Mouse (Mus musculus): Measurements from ENCODE around the gene Pip4k2c. TPM values are rescaled to one million over a fixed set of nuclear protein-coding genes. Genes with fewer than 3 reads are reported as not detected.

Pip4k2c gene
- polyA plus RNA-seq, 1 experiment = 31.4 TPM

DNA sequence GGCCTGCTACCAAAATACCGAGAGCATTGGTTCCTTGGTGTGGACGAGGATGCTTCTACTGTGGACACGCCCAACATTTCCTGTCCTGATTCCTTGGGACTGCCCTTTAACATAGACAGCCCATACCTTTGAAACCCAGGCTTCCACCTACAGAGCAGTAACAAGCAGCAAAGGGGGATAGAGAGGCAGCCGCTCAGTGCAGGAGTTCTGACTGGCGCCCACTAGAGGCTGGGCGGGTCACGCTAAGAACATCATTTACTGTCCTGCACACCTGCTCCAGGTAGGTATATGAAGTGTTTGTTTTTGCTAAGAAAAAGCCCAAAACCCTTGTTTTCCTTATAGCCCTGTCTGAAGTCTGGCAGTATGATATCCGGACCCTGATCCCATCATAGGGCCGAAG is 21.8 kb upstream of the Pip4k2c start:
- H3K4me1 ChIP-seq (ENCODE audit: control insufficient read depth, insufficient read depth, insufficient read length, low read length) = no peaks in the 10 kb centered on the region
- WGBS = 54% methylated on average over 9 of the region's 9 CpGs
- H3K36me3 ChIP-seq (ENCODE audit: control insufficient read depth, insufficient read depth, low read length) = no peaks in the 10 kb centered on the region
- H3K27ac ChIP-seq (ENCODE audit: insufficient read depth, low read depth, low read length) = no peak overlapping the region
- H3K27me3 ChIP-seq (ENCODE audit: control insufficient read depth, insufficient read depth, low read length) = no peaks in the 10 kb centered on the region
- no peak overlapping the region for H3K4me3 ChIP-seq (ENCODE audit: low read depth, low read length)
- TF ChIP-seq CTCF (IDR thresholded peaks at IDR 0.05; ENCODE audit: extremely low read depth, insufficient read length, insufficient replicate concordance, low read depth, low read length) (peak; percentile 42), POLR2A (IDR thresholded peaks at IDR 0.05; ENCODE audit: low read depth, low read length) (no peak)

DNA sequence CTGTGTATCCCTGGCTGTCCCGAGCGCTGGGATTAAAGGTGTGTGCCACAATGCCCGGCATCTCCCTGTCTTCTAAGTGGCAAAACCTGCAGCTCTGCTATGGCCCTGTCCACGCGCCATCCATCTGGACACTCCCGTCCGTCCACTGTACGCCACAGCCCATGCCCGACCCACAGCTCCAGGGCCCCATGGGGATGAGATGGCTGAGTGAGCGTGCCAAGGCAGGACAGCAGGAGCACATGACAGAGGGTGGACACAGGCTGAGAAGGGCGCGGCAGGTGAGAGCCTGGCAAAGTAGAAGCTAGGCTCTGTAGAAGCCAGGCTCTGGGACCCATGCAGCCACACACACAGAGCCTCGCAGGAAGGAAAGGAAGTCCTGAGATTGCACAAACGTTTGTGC is 20.4 kb upstream of the Pip4k2c start:
- TF ChIP-seq POLR2A (IDR thresholded peaks at IDR 0.05; ENCODE audit: low read depth, low read length) = no peak
- no peak for TF ChIP-seq CTCF (IDR thresholded peaks at IDR 0.05; ENCODE audit: extremely low read depth, insufficient read length, insufficient replicate concordance, low read depth, low read length)
- Histone ChIP-seq H3K27ac (ENCODE audit: insufficient read depth, low read depth, low read length) (no peak overlapping the region), H3K27me3 (ENCODE audit: control insufficient read depth, insufficient read depth, low read length) (no peaks in the 10 kb centered on the region), H3K36me3 (ENCODE audit: control insufficient read depth, insufficient read depth, low read length) (no peaks in the 10 kb centered on the region), H3K4me1 (ENCODE audit: control insufficient read depth, insufficient read depth, insufficient read length, low read length) (no peaks in the 10 kb centered on the region), H3K4me3 (ENCODE audit: low read depth, low read length) (no peak overlapping the region)
- 77% methylated on average over 14 of the region's 14 CpGs for WGBS

- TF ChIP-seq CTCF (IDR thresholded peaks at IDR 0.05; ENCODE audit: extremely low read depth, insufficient read length, insufficient replicate concordance, low read depth, low read length) (no peak), POLR2A (IDR thresholded peaks at IDR 0.05; ENCODE audit: low read depth, low read length) (no peak)
- 34% methylated on average over 12 of the region's 12 CpGs for WGBS
- H3K4me3 ChIP-seq (ENCODE audit: low read depth, low read length) = no peak overlapping the region
- no peaks in the 10 kb centered on the region for H3K4me1 ChIP-seq (ENCODE audit: control insufficient read depth, insufficient read depth, insufficient read length, low read length)
- no peaks in the 10 kb centered on the region for H3K27me3 ChIP-seq (ENCODE audit: control insufficient read depth, insufficient read depth, low read length)
- H3K27ac ChIP-seq (ENCODE audit: insufficient read depth, low read depth, low read length) = no peak overlapping the region
- H3K36me3 ChIP-seq (ENCODE audit: control insufficient read depth, insufficient read depth, low read length) = no peaks in the 10 kb centered on the region
Measured at GRCm38 (mm10) chr10:127230693-127231092, 19.3 kb upstream of the Pip4k2c start.

DNA sequence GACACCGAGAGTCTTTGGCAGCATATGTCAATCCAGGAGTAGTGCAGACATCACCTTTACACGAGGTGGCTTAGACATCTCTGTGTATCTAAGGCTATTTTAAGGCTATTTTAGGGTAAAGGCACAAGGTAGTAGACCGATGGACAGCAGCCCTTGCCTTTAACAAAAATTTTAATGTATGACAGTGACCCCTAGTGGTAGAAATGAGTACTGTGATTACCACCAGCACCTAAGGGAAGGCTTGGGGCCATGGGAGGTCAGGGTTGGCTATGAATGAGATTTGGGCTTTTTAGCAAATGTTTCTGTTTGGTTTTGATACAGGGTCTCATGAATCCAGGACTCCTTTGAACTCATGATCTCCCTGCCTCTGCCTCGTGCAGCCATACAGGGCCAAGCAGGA is 17.5 kb upstream of the Pip4k2c start:
- Histone ChIP-seq H3K4me3 (ENCODE audit: low read depth, low read length) (no peak overlapping the region), H3K36me3 (ENCODE audit: control insufficient read depth, insufficient read depth, low read length) (no peaks in the 10 kb centered on the region), H3K4me1 (ENCODE audit: control insufficient read depth, insufficient read depth, insufficient read length, low read length) (no peaks in the 10 kb centered on the region), H3K27ac (ENCODE audit: insufficient read depth, low read depth, low read length) (no peak overlapping the region), H3K27me3 (ENCODE audit: control insufficient read depth, insufficient read depth, low read length) (0 out of 2 replicates have a peak, but pooled peaks cover 6% of the 10 kb centered on the region)
- WGBS = 19% methylated on average over 4 of the region's 4 CpGs
- TF ChIP-seq CTCF (IDR thresholded peaks at IDR 0.05; ENCODE audit: extremely low read depth, insufficient read length, insufficient replicate concordance, low read depth, low read length) = no peak
- TF ChIP-seq POLR2A (IDR thresholded peaks at IDR 0.05; ENCODE audit: low read depth, low read length) = no peak

- H3K27me3 ChIP-seq (ENCODE audit: control insufficient read depth, insufficient read depth, low read length) = 0 out of 2 replicates have a peak, but pooled peaks cover 6% of the 10 kb centered on the region
- no peaks in the 10 kb centered on the region for H3K4me1 ChIP-seq (ENCODE audit: control insufficient read depth, insufficient read depth, insufficient read length, low read length)
- H3K27ac ChIP-seq (ENCODE audit: insufficient read depth, low read depth, low read length) = no peak overlapping the region
- no peak overlapping the region for H3K4me3 ChIP-seq (ENCODE audit: low read depth, low read length)
- no peak for TF ChIP-seq CTCF (IDR thresholded peaks at IDR 0.05; ENCODE audit: extremely low read depth, insufficient read length, insufficient replicate concordance, low read depth, low read length)
- TF ChIP-seq POLR2A (IDR thresholded peaks at IDR 0.05; ENCODE audit: low read depth, low read length) = no peak
- WGBS = 76% methylated on average over 8 of the region's 8 CpGs
- H3K36me3 ChIP-seq (ENCODE audit: control insufficient read depth, insufficient read depth, low read length) = no peaks in the 10 kb centered on the region
Measured at GRCm38 (mm10) chr10:127227163-127227562, 15.8 kb upstream of the Pip4k2c start.

GRCm38 (mm10) chr10:127226318-127226895 is 15.0 kb upstream of the Pip4k2c start:
- no peak for TF ChIP-seq POLR2A (IDR thresholded peaks at IDR 0.05; ENCODE audit: low read depth, low read length)
- TF ChIP-seq CTCF (IDR thresholded peaks at IDR 0.05; ENCODE audit: extremely low read depth, insufficient read length, insufficient replicate concordance, low read depth, low read length) = no peak
- 63% methylated on average over 8 of the region's 8 CpGs for WGBS
- no peaks in the 10 kb centered on the region for H3K36me3 ChIP-seq (ENCODE audit: control insufficient read depth, insufficient read depth, low read length)
- no peak overlapping the region for H3K4me3 ChIP-seq (ENCODE audit: low read depth, low read length)
- H3K27ac ChIP-seq (ENCODE audit: insufficient read depth, low read depth, low read length) = no peak overlapping the region
- H3K27me3 ChIP-seq (ENCODE audit: control insufficient read depth, insufficient read depth, low read length) = 0 out of 2 replicates have a peak, but pooled peaks cover 6% of the 10 kb centered on the region
- no peaks in the 10 kb centered on the region for H3K4me1 ChIP-seq (ENCODE audit: control insufficient read depth, insufficient read depth, insufficient read length, low read length)

GRCm38 (mm10) chr10:127225732-127226131 is 14.3 kb upstream of the Pip4k2c start:
- Histone ChIP-seq H3K4me3 (ENCODE audit: low read depth, low read length) (no peak overlapping the region), H3K27ac (ENCODE audit: insufficient read depth, low read depth, low read length) (no peak overlapping the region), H3K4me1 (ENCODE audit: control insufficient read depth, insufficient read depth, insufficient read length, low read length) (no peaks in the 10 kb centered on the region), H3K27me3 (ENCODE audit: control insufficient read depth, insufficient read depth, low read length) (0 out of 2 replicates have a peak, but pooled peaks cover 6% of the 10 kb centered on the region), H3K36me3 (ENCODE audit: control insufficient read depth, insufficient read depth, low read length) (no peaks in the 10 kb centered on the region)
- 53% methylated on average over 10 of the region's 10 CpGs for WGBS
- TF ChIP-seq POLR2A (IDR thresholded peaks at IDR 0.05; ENCODE audit: low read depth, low read length) (no peak), CTCF (IDR thresholded peaks at IDR 0.05; ENCODE audit: extremely low read depth, insufficient read length, insufficient replicate concordance, low read depth, low read length) (no peak)

Data from small intestine, adult 2 months (tissue).